Comparison of ENCODE assay signal across 25 mouse cellular contexts in genomic region chr7:24396832-24397231, GRCm38 (mm10). TPM values are rescaled to one million over a fixed set of nuclear protein-coding genes. Genes with fewer than 3 reads are reported as not detected.
DNase-seq lines count a peak whose midpoint lies in the region; ATAC-seq and TF ChIP-seq lines count a peak whose summit lies in the region.
"Had no signal": no experiment of that assay in that cellular context is flagged by ENCODE, and none has a peak within 500 bp of the region (broad histone marks: within the 10 kb centered on the region; RNA-seq: fewer than 3 reads in every experiment).

No protein-coding gene starts in this region.

- H3K9me3 ChIP-seq in kidney, embryonic 15.5 days (replicated peaks), result no peaks in the 10 kb centered on the region
- no peaks in the 10 kb centered on the region for H3K9me3 ChIP-seq in kidney, embryonic 14.5 days (ENCODE audit: control insufficient read depth, low read length)
- H3K9me3 ChIP-seq in MEL (replicated peaks; ENCODE audit: insufficient read depth, low read length), result no peaks in the 10 kb centered on the region
- H3K9me3 ChIP-seq in liver, embryonic 14.5 days (ENCODE audit: control insufficient read depth, low read length), result no peaks in the 10 kb centered on the region
- no peaks in the 10 kb centered on the region for H3K9me3 ChIP-seq in heart, embryonic 10.5 days
- H3K9me3 ChIP-seq: heart, embryonic 13.5 days; limb, embryonic 15.5 days had no signal

- peak; percentile 76 for DNase-seq in MEL (ENCODE audit: low read depth, low spot score)
- peak; percentile 59 to 76 (median 65) for DNase-seq in liver, embryonic 14.5 days (ENCODE audit: low read depth in 3 of 3, low spot score in 3 of 3)
- no peak for DNase-seq in heart, embryonic 10.5 days (ENCODE audit: low spot score)
- DNase-seq in ovary, adult 18-20 months (ENCODE audit: low spot score), result no peak
- DNase-seq in frontal cortex, postnatal 14 days (ENCODE audit: low spot score in 2 of 2), result no peak
- DNase-seq: adrenal gland, postnatal 36 days; B cell, adult 2 months; cerebellum, adult 9-10 months; gastrocnemius, adult 2 months; heart, postnatal 4 days; kidney, adult 9 months; lung, postnatal 14 days; right cerebral cortex, postnatal 14 days; thymus, postnatal 14 days had no signal

- peak overlapping the region; percentile 30; the same call in 1 of the 2 replicates for H3K27ac ChIP-seq in kidney, embryonic 15.5 days
- H3K27ac ChIP-seq in kidney, embryonic 14.5 days (ENCODE audit: low read depth, low read length), result no peak overlapping the region
- H3K27ac ChIP-seq in MEL (ENCODE audit: control insufficient read depth, low read depth, low read length), result peak overlapping the region; percentile 94
- H3K27ac ChIP-seq in liver, embryonic 14.5 days, result peak overlapping the region; percentile 80
- H3K27ac ChIP-seq in heart, embryonic 10.5 days, result no peak overlapping the region
- H3K27ac ChIP-seq: gastrocnemius, adult 2 months; heart, embryonic 13.5 days; limb, embryonic 15.5 days had no signal

- no peak for ATAC-seq in kidney, embryonic 15.5 days (replicated peaks; ENCODE audit: low FRiP score)
- ATAC-seq in kidney, embryonic 14.5 days (ENCODE audit: low FRiP score, low TSS enrichment), result no peak
- ATAC-seq in erythroid progenitor cell, adult 5-6 weeks (replicated peaks; ENCODE audit: low FRiP score, poor library complexity, severe bottlenecking), result peak; percentile 50
- ATAC-seq in liver, embryonic 14.5 days (ENCODE audit: insufficient read depth), result peak; percentile 16
- ATAC-seq: forebrain, embryonic 16.5 days had no signal

- peak; percentile 63 to 78; a peak in 3 of 4 replicates for TF ChIP-seq EP300 in MEL (IDR thresholded peaks at IDR 0.05; ENCODE audit: low read depth in 1 of 2, low read length in 2 of 2)
- TF ChIP-seq EP300 in liver, embryonic 14.5 days (IDR thresholded peaks at IDR 0.05; ENCODE audit: low read depth), result peak; percentile 82

- no peak for TF ChIP-seq RAD21 in MEL (IDR thresholded peaks at IDR 0.05; ENCODE audit: low read depth, low read length)

- TF ChIP-seq CTCF in MEL (IDR thresholded peaks at IDR 0.05 in 2 of 3, conservative IDR thresholded peaks at IDR 0.05 in 1 of 3; ENCODE audit: control insufficient read depth in 1 of 3, insufficient read depth in 1 of 3, low read depth in 2 of 3, low read length in 3 of 3, poor library complexity in 1 of 3, severe bottlenecking in 1 of 3), result no peak
- TF ChIP-seq CTCF in liver, embryonic 14.5 days (IDR thresholded peaks at IDR 0.05; ENCODE audit: low read depth), result no peak

- no peak overlapping the region for H3K4me3 ChIP-seq in kidney, embryonic 15.5 days (replicated peaks)
- no peak overlapping the region for H3K4me3 ChIP-seq in kidney, embryonic 14.5 days (ENCODE audit: low read length)
- H3K4me3 ChIP-seq in MEL (ENCODE audit: control insufficient read depth in 1 of 2, insufficient read depth in 1 of 2, low read depth in 2 of 2, low read length in 2 of 2), result peak overlapping the region; percentile 24 to 31; a peak in 3 of 4 replicates
- H3K4me3 ChIP-seq in liver, embryonic 14.5 days (ENCODE audit: insufficient read depth in 1 of 2, low read depth in 2 of 2, low read length in 2 of 2), result peak overlapping the region; percentile 14 to 43
- no peak overlapping the region for H3K4me3 ChIP-seq in heart, embryonic 10.5 days
- H3K4me3 ChIP-seq: gastrocnemius, adult 2 months; heart, embryonic 13.5 days; limb, embryonic 15.5 days had no signal

- no peak overlapping the region for H3K4me2 ChIP-seq in kidney, embryonic 15.5 days
- no peak overlapping the region for H3K4me2 ChIP-seq in kidney, embryonic 14.5 days (replicated peaks; ENCODE audit: low read depth, low read length)
- peak overlapping the region; percentile 90 for H3K4me2 ChIP-seq in liver, embryonic 14.5 days (ENCODE audit: low read depth)
- H3K4me2 ChIP-seq: heart, embryonic 13.5 days; limb, embryonic 15.5 days; midbrain, embryonic 11.5 days had no signal

- peaks cover 30% of the 10 kb centered on the region for H3K79me2 ChIP-seq in MEL (ENCODE audit: control insufficient read depth, insufficient read depth, low read length, poor library complexity)

- H3K4me1 ChIP-seq in kidney, embryonic 15.5 days, result peaks cover 31% of the 10 kb centered on the region
- H3K4me1 ChIP-seq in kidney, embryonic 14.5 days (ENCODE audit: control insufficient read depth, insufficient read depth, low read length), result 0 out of 2 replicates have a peak, but pooled peaks cover 9% of the 10 kb centered on the region
- peaks cover 19 to 52% of the 10 kb centered on the region in 2 experiments for H3K4me1 ChIP-seq in MEL (ENCODE audit: control insufficient read depth in 1 of 2, insufficient read depth in 2 of 2, low read length in 2 of 2)
- H3K4me1 ChIP-seq in liver, embryonic 14.5 days (replicated peaks; ENCODE audit: control insufficient read depth in 2 of 2, insufficient read depth in 2 of 2, low read length in 1 of 2), result peaks cover 54 to 57% of the 10 kb centered on the region in 2 experiments
- H3K4me1 ChIP-seq in heart, embryonic 10.5 days, result 0 out of 2 replicates have a peak, but pooled peaks cover 3% of the 10 kb centered on the region

- no peaks in the 10 kb centered on the region for H3K27me3 ChIP-seq in kidney, embryonic 15.5 days
- no peaks in the 10 kb centered on the region for H3K27me3 ChIP-seq in kidney, embryonic 14.5 days (ENCODE audit: control insufficient read depth, insufficient read depth, low read length)
- H3K27me3 ChIP-seq in MEL (ENCODE audit: control insufficient read depth in 1 of 2, insufficient read depth in 2 of 2, low read length in 2 of 2), result no peaks in the 10 kb centered on the region
- no peaks in the 10 kb centered on the region for H3K27me3 ChIP-seq in liver, embryonic 14.5 days (ENCODE audit: control insufficient read depth, insufficient read depth, low read length)
- H3K27me3 ChIP-seq in heart, embryonic 10.5 days (ENCODE audit: insufficient read depth, poor library complexity, severe bottlenecking), result no peaks in the 10 kb centered on the region
- H3K27me3 ChIP-seq: heart, embryonic 13.5 days; limb, embryonic 15.5 days had no signal

- 60% methylated on average over 11 of the region's 11 CpGs for WGBS in kidney, embryonic 15.5 days
- 72% methylated on average over 11 of the region's 11 CpGs for WGBS in kidney, embryonic 14.5 days
- WGBS in liver, embryonic 14.5 days (ENCODE audit: insufficient replicate concordance), result 27% methylated on average over 11 of the region's 11 CpGs
- 69% methylated on average over 11 of the region's 11 CpGs for WGBS in heart, embryonic 10.5 days

- TF ChIP-seq POLR2A in MEL (IDR thresholded peaks at IDR 0.05; ENCODE audit: control insufficient read depth in 1 of 2, insufficient read depth in 1 of 2, low read depth in 1 of 2, low read length in 2 of 2, poor library complexity in 1 of 2), result peak in 1 of 2 experiments; percentile 43; a peak in 1 of 4 replicates

- H3K36me3 ChIP-seq in kidney, embryonic 15.5 days, result no peaks in the 10 kb centered on the region
- no peaks in the 10 kb centered on the region for H3K36me3 ChIP-seq in kidney, embryonic 14.5 days (ENCODE audit: control insufficient read depth, insufficient read depth, low read length)
- H3K36me3 ChIP-seq in MEL (ENCODE audit: control insufficient read depth in 1 of 2, insufficient read depth in 2 of 2, low read length in 2 of 2), result peaks cover 0 to 43% of the 10 kb centered on the region in 2 experiments; a peak in 2 of 4 replicates
- no peaks in the 10 kb centered on the region for H3K36me3 ChIP-seq in liver, embryonic 14.5 days (replicated peaks; ENCODE audit: control insufficient read depth, insufficient read depth, low read depth)
- peaks cover 3% of the 10 kb centered on the region; the same call in 1 of the 2 replicates for H3K36me3 ChIP-seq in heart, embryonic 10.5 days
- H3K36me3 ChIP-seq: limb, embryonic 15.5 days had no signal

- no peak overlapping the region for H3K9ac ChIP-seq in kidney, embryonic 15.5 days
- no peak overlapping the region for H3K9ac ChIP-seq in kidney, embryonic 14.5 days (ENCODE audit: low read depth, low read length)
- peak overlapping the region; percentile 68 for H3K9ac ChIP-seq in MEL (ENCODE audit: control insufficient read depth, low read depth, low read length, poor library complexity, severe bottlenecking)
- H3K9ac ChIP-seq in liver, embryonic 14.5 days (replicated peaks), result peak overlapping the region; percentile 71
- H3K9ac ChIP-seq: heart, embryonic 13.5 days; limb, embryonic 15.5 days had no signal

RNA-seq across cellular contexts. Expression of gene Smg9, which starts 2.6 kb away (rescaled TPM):
- polyA plus RNA-seq in kidney, embryonic 15.5 days (2015; fragmentation: Nextera tagmentation; extraction: Ambion mirVana), result 28.0 and 32.8 TPM in 2 replicates
- 25.0 and 32.3 TPM in 2 replicates for polyA plus RNA-seq in kidney, embryonic 14.5 days (2014; fragmentation: Nextera tagmentation; extraction: Ambion mirVana)
- total RNA-seq in MEL (2012; rRNA removed), result 47.5 and 54.6 TPM in 2 replicates
- polyA plus RNA-seq in MEL (2012; ENCODE audit: insufficient read depth in 1 of 2, insufficient read length in 2 of 2, low read depth in 1 of 2, low replicate concordance in 2 of 2, missing spikeins in 1 of 2), result 10 to 100 TPM in 1 of 2 experiments, not detected in 1; 95.3 TPM
- 33.9 and 52.0 TPM in 2 replicates for total RNA-seq in erythroid progenitor cell, adult 5-6 weeks (2015; ENCODE audit: low replicate concordance)
- 25.2 and 42.7 TPM in 2 replicates for total RNA-seq in erythroid progenitor cell, adult 5-6 weeks (2017; ENCODE audit: low replicate concordance)
- polyA plus RNA-seq in liver, embryonic 14.5 days (2012; rRNA removed), result 20.6 and 22.2 TPM in 2 replicates
- polyA plus RNA-seq in liver, embryonic 14.5 days (2014; fragmentation: Nextera tagmentation; extraction: Ambion mirVana), result 11.2 and 11.8 TPM in 2 replicates
- 25.4 and 27.7 TPM in 2 replicates for polyA plus RNA-seq in heart, embryonic 10.5 days (2016; fragmentation: Nextera tagmentation; extraction: Ambion mirVana)

RNA-seq across cellular contexts. Expression of gene Kcnn4, which starts 26.8 kb away (rescaled TPM):
- 4.9 and 5.5 TPM in 2 replicates for polyA plus RNA-seq in kidney, embryonic 15.5 days (2015; fragmentation: Nextera tagmentation; extraction: Ambion mirVana)
- polyA plus RNA-seq in kidney, embryonic 14.5 days (2014; fragmentation: Nextera tagmentation; extraction: Ambion mirVana), result 2.6 and 3.3 TPM in 2 replicates
- total RNA-seq in MEL (2012; rRNA removed), result 175 and 256 TPM in 2 replicates
- polyA plus RNA-seq in MEL (2012; ENCODE audit: insufficient read depth in 1 of 2, insufficient read length in 2 of 2, low read depth in 1 of 2, low replicate concordance in 2 of 2, missing spikeins in 1 of 2), result 100 to 1,000 TPM in 1 of 2 experiments, not detected in 1; 188 TPM
- 237 and 287 TPM in 2 replicates for total RNA-seq in erythroid progenitor cell, adult 5-6 weeks (2015; ENCODE audit: low replicate concordance)
- 417 and 443 TPM in 2 replicates for total RNA-seq in erythroid progenitor cell, adult 5-6 weeks (2017; ENCODE audit: low replicate concordance)
- polyA plus RNA-seq in liver, embryonic 14.5 days (2012; rRNA removed), result 112 and 113 TPM in 2 replicates
- polyA plus RNA-seq in liver, embryonic 14.5 days (2014; fragmentation: Nextera tagmentation; extraction: Ambion mirVana), result 90.2 and 112 TPM in 2 replicates
- 11.7 and 14.2 TPM in 2 replicates for polyA plus RNA-seq in heart, embryonic 10.5 days (2016; fragmentation: Nextera tagmentation; extraction: Ambion mirVana)

RNA-seq across cellular contexts. Expression of gene Lypd5, which starts 47.8 kb away (rescaled TPM):
- 0.28 TPM in 1 of 2 replicates, not detected in the other for polyA plus RNA-seq in kidney, embryonic 15.5 days (2015; fragmentation: Nextera tagmentation; extraction: Ambion mirVana)
- not detected in 2 replicates for polyA plus RNA-seq in kidney, embryonic 14.5 days (2014; fragmentation: Nextera tagmentation; extraction: Ambion mirVana)
- total RNA-seq in MEL (2012; rRNA removed), result not detected in 2 replicates
- polyA plus RNA-seq in MEL (2012; ENCODE audit: insufficient read depth in 1 of 2, insufficient read length in 2 of 2, low read depth in 1 of 2, low replicate concordance in 2 of 2, missing spikeins in 1 of 2), result not detected
- total RNA-seq in erythroid progenitor cell, adult 5-6 weeks (2015; ENCODE audit: low replicate concordance), result not detected in 2 replicates
- not detected in 2 replicates for total RNA-seq in erythroid progenitor cell, adult 5-6 weeks (2017; ENCODE audit: low replicate concordance)
- polyA plus RNA-seq in liver, embryonic 14.5 days (2012; rRNA removed), result not detected in 2 replicates
- not detected in 2 replicates for polyA plus RNA-seq in liver, embryonic 14.5 days (2014; fragmentation: Nextera tagmentation; extraction: Ambion mirVana)
- not detected in 2 replicates for polyA plus RNA-seq in heart, embryonic 10.5 days (2016; fragmentation: Nextera tagmentation; extraction: Ambion mirVana)
- total RNA-seq: adrenal gland, postnatal 36 days; gastrocnemius, adult 2 months; granulocyte monocyte progenitor cell, adult 5-6 weeks; heart, postnatal 4 days; layer of hippocampus, adult 8-10 months; left cerebral cortex, adult 18-20 months had no signal
- polyA plus RNA-seq: forebrain, embryonic 16.5 days; heart, embryonic 13.5 days; midbrain, embryonic 11.5 days; spleen, adult 2 months had no signal

RNA-seq across cellular contexts. Expression of gene Irgc1, which starts 55.3 kb away (rescaled TPM):
- not detected in 2 replicates for polyA plus RNA-seq in kidney, embryonic 15.5 days (2015; fragmentation: Nextera tagmentation; extraction: Ambion mirVana)
- not detected in 2 replicates for polyA plus RNA-seq in kidney, embryonic 14.5 days (2014; fragmentation: Nextera tagmentation; extraction: Ambion mirVana)
- not detected in 2 replicates for total RNA-seq in MEL (2012; rRNA removed)
- polyA plus RNA-seq in MEL (2012; ENCODE audit: insufficient read depth in 1 of 2, insufficient read length in 2 of 2, low read depth in 1 of 2, low replicate concordance in 2 of 2, missing spikeins in 1 of 2), result not detected
- total RNA-seq in erythroid progenitor cell, adult 5-6 weeks (2015; ENCODE audit: low replicate concordance), result not detected in 2 replicates
- total RNA-seq in erythroid progenitor cell, adult 5-6 weeks (2017; ENCODE audit: low replicate concordance), result not detected in 2 replicates
- not detected in 2 replicates for polyA plus RNA-seq in liver, embryonic 14.5 days (2012; rRNA removed)
- not detected in 2 replicates for polyA plus RNA-seq in liver, embryonic 14.5 days (2014; fragmentation: Nextera tagmentation; extraction: Ambion mirVana)
- polyA plus RNA-seq in heart, embryonic 10.5 days (2016; fragmentation: Nextera tagmentation; extraction: Ambion mirVana), result 0.16 TPM in 1 of 2 replicates, not detected in the other
- total RNA-seq: adrenal gland, postnatal 36 days; gastrocnemius, adult 2 months; granulocyte monocyte progenitor cell, adult 5-6 weeks; heart, postnatal 4 days; layer of hippocampus, adult 8-10 months had no signal
- polyA plus RNA-seq: forebrain, embryonic 16.5 days; heart, embryonic 13.5 days; midbrain, embryonic 11.5 days had no signal

Comparison
In these comparisons a context has a peak if more than half of its experiments do, and no peak if none do; other contexts are left out.
1. H3K27ac ChIP-seq: peak in kidney, embryonic 15.5 days (single experiment), MEL (single experiment) and liver, embryonic 14.5 days (single experiment); none in kidney, embryonic 14.5 days (single experiment) and heart, embryonic 10.5 days (single experiment).
2. ATAC-seq: peak in erythroid progenitor cell, adult 5-6 weeks (single experiment) and liver, embryonic 14.5 days (single experiment); none in kidney, embryonic 15.5 days (single experiment) and kidney, embryonic 14.5 days (single experiment).
3. H3K4me3 ChIP-seq: peak in MEL (2 of 2) and liver, embryonic 14.5 days (2 of 2); none in kidney, embryonic 15.5 days (single experiment), kidney, embryonic 14.5 days (single experiment) and heart, embryonic 10.5 days (single experiment).
4. H3K9ac ChIP-seq: peak in MEL (single experiment) and liver, embryonic 14.5 days (single experiment); none in kidney, embryonic 15.5 days (single experiment) and kidney, embryonic 14.5 days (single experiment).
5. DNase-seq: peak in MEL (single experiment) and liver, embryonic 14.5 days (3 of 3); none in heart, embryonic 10.5 days (single experiment), ovary, adult 18-20 months (single experiment) and frontal cortex, postnatal 14 days (0 of 2).